Mouse (Mus musculus): ENCODE measurements around the gene Sh3pxd2a.

Sh3pxd2a gene

DNA sequence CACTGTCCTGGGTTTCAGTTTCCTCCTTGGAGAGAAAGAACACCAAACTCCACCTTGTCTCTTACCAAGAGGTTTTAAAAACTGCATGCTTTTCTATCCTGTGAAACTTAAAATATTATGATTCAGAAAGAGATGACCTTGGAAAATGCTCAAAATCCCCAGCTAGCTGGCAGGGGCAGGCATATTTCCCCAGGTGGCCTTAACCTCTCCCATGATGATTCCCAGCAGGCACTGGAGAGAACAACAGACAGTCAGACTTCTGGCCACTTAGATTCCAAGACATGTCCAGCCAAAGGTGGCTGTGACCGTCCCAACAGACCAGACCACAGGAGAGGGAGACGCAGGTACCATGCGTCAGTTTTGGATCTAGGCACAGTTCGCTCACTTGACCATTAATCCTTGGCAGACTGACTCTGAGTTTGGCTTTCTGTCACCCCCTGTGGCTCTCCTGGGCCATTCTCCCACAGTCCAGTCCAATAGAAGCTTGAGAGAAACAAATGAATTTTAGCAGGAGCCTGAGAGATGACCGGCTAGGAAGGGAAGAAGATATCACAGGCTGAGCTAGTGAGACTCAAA, 159.9 kb downstream of the Sh3pxd2a start:
- no peak for DNase-seq

DNA sequence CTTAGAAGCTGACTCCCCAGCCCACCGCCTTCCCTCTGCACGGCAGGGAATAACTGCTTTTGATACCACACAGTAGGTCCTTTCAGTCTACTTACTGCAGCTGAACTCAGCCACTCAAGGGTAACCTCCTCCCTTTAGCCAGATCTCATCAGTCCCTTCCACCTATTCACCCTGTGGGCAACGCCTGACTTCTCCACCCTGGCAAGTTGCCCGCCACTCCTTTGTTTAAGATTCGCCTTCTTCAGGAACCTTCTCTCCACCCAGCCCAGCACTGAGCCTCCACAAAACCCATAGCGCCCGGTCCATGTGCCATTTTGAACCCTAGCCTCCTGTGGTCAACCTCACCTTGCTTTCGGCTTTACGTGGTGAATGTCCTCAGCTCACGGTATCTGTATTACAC, 161.1 kb downstream of the Sh3pxd2a start:
- no peak for DNase-seq

DNA sequence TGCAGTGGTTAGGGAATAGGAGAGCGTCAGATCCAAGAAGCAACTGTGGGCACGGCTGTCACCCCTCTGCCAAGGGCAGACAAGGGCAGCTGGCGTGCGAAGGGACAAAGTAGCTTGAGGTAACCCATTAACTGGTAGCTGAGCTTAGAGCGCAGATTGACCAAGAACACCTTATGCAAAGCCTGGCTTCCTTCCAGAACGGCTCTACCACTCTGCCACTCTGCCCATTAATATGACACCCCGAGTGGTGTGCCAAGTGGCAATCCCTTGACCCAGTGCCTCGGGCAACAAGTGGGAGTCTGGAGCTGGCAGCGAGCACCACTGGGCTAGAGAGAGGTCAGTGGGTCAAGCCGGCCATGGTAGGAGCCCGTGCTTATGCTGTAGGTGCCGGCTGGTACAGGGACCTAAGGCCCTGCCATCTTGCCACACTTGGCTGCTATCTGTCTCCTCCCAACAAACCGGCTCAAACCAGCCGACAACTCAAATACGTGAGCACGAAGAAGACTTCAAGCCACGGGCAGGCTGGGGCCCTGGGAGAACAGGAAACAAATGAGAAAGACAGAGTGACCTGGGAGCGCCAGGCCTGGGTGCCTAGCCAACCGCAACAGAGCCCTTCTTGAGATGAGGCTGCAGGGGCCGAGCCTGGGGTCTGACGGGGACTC, 161.9 kb downstream of the Sh3pxd2a start:
- no peak for DNase-seq

DNA sequence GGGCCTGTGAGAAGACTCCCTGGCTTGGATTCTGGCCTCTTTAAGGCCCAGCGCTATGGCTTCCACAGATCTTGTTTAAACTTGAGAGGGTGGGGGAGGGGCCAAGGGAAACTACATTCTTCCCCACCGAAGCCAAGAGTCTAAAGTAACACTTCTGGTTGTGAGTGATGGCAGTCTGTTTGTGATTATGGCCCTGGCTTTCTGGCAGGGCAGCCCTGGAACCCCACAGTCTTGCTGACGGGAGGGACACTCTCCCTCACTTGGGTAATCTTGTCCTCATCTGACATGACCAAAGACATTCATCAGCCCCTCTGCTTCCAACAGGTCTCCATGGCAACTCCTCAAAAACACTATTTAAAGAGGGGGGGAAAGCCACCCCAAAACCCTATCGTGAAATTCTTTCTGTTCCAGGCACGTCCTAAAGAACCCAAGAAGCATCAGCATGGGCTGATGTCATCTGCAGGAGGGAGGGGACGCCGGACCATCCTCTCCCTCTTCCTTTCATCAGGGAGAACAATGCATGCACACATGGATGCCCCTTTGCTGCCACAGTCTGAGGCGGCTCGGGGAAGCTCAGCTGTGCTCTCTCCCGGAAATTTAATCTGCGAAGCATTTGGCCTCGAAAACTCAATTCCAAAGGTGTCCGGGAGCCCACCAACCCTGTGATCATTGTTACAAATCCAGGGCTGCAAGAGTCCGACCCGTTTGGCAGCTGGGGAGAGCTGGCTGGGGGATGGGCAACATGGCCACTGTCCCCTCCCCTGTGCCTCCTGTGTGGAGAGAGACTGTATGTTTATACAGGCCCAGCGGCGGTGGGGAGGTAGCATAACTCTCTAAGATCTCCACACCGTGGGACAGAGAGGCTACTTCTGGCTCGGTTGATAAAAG, 162.7 kb downstream of the Sh3pxd2a start:
- peak; percentile 42 for DNase-seq

DNA sequence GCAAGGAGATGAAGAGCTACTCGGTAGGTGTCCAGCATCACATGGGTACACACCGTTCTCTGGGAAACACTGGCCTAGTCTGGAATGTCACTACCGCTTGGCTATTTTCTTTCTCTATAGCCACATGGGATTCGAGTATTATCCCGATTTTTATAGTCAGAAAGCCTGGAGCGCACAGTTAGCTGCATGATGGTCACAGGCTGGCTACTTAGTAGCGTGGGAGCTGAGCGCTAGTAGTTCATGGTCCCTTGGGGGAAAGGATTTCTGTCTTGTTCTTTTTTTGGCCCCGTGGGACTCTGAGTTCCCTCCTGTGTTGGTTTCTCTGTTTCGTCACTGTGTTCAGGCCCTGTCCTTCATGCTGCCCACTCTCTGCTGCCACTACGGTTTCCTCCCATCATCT, 166.1 kb downstream of the Sh3pxd2a start:
- DNase-seq = no peak

DNA sequence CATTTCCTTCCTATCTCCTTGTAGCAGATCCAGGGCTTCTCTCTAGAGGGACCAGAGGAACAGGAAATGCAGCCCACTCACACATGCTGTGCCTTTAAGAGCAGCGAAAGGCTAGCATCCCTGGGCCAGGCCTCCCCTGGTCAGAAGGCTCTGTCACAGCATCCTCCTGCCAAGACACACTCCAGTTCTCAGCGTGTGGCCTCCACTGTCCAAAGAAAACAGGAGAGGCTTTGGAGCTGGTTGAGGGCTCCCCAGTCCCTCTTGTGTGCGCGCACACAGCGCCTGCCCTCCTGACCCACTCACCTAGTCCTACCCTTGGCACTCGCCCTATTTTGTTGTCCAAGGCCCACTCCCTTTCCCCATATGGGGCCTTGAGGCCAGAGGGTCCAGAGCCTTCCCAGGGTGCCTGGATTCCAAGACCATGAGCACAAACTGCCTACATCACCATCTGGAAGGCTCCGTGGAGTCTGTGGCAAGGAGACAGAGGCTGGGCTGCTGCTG, 171.7 kb downstream of the Sh3pxd2a start:
- DNase-seq = no peak

DNA sequence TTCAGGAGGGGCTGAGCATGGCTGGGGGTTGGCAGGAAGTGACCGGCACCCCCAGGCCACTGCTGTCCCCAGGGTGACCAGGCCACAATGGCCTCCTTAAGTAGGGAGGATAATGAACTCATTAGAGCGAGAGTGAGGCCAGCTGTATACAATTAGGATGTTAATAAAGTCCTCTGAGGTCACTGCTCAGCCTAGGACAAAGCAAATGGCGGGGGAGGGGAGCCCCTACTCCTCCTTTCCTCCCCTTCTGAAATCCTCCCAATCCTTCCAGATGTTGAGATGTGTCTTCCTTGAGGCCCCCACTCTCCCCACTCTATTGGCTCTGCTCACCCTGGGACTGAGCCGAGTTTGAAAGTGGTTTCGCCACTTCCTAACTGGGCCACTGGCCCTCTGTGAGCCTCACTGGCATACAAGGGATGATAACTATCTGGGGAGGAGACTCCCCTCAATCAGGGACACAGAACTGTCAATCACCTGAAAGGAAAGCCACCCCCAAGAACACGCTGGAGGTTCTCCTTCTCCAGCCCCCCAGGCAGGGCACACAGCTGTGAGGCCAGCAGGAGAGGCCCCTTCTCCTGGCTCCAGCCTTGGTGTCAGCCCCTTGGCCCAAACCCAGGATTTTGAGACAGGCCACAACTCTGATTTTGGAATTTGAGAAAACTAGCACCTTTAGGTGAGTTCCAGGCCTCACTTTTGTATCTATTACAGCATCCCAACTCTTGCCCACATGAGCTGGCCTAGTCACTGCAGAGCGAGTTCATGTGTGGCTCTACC, 172.7 kb downstream of the Sh3pxd2a start:
- no peak for DNase-seq

DNA sequence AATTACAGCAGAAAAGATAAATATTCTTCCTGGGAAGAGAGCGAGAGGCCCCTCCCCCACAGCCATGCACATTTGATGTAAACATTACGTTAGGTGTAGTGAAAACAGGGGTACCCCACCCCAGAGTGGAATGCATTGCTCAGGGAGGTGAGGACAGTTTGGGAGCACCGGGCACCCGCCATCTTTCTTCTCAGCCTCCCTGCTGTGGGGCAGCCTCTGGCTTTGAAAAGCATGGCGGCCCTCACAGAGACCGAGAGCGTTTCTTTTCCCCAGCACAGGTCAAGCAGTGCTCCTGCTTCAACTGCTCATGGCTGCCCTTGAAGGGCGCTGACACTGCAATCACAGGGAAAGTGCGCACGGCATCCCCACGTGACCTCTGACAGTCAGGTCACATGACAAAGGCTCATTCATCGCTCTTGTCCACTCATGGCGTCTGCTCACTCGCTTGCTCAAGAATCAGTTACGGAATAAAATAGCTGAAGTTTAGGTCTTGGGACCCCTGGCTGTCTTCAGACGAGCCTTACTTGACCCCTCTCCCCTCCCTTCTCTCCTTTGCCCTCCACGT, 177.2 kb downstream of the Sh3pxd2a start:
- no peak for DNase-seq

DNA sequence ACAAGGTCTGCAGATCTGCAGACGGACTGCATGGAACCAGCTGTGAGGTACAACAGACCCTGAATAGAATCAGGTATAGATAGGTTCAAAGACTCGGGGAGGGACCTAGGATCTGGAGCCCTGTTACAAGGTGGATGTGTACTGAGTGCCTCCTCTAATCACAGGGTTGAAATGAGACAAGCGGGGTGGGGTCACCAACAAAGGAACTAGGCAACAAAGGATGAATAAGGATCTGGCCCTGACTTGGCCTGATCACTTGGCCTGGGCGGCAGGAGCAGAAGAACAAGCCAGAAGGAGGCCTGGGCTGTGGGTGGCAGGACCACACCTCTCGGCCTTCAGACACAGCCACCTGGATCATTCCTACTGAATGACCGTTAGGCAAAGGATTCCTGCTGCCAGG, 178.6 kb downstream of the Sh3pxd2a start:
- no peak for DNase-seq

DNA sequence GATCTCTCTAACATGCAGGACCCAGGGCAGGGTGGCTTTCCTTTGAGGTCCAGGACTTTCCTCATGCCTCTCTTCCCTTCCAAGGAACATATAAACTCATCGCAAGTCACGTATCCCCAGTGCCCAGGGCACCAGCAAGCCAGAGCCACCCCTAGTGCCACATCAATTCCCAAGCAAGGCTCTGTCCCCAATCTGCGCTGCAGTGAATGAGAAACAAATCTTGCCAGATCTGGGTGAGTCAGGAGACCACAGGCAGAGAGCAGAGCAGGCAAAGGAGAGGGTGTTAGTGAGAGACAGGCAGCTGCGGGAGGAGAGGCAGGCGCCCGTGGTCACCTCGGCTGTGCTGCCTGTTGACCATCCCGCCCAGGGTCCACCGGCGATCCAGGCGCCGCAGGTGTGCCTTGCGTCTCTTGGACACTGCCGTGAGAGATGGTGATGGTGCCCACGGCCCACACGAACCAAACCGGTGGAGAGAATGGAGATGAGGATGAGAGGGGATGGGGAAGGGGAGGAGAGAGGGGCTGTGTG, 181.4 kb downstream of the Sh3pxd2a start:
- no peak for DNase-seq

DNA sequence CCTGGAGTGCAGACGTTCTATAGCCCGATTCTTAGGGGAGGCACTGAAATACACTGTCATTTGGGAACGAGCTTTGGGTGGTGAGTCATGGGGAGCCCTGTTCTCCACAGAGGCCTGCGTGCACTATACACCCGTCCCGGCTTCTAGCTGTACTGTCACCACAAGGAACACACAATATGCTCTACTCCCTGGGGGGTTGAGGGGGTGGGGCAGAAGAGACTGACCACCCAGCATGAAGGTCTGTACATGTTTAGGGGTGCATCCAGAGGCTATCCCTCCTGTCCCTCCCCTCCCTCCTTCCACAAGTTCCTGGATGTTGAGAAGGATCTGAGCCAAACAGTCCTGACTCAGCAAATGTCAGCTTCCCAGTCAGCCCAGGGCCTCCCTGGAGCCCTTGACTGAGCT, 182.1 kb downstream of the Sh3pxd2a start:
- DNase-seq = no peak

DNA sequence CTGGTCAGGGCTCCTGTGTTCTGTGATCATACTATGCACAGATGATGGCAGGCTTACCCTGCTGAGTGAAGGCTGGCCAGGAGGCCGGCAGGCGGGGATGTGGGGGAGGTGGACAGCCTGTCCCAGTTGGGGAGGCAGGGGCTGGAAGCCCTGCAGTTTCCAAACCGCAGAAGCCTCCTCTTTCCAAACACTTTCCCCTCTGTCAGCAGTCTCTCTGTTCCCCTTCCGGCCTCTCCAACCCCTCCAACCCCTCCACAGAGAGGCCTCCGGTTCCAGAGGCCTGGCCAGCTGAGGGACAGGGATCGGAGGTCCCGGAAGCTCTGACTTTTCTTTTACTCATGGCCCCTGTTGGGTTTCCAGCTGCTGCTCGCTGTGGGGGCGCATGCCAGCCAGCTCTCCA, 183.3 kb downstream of the Sh3pxd2a start:
- no peak for DNase-seq

DNA sequence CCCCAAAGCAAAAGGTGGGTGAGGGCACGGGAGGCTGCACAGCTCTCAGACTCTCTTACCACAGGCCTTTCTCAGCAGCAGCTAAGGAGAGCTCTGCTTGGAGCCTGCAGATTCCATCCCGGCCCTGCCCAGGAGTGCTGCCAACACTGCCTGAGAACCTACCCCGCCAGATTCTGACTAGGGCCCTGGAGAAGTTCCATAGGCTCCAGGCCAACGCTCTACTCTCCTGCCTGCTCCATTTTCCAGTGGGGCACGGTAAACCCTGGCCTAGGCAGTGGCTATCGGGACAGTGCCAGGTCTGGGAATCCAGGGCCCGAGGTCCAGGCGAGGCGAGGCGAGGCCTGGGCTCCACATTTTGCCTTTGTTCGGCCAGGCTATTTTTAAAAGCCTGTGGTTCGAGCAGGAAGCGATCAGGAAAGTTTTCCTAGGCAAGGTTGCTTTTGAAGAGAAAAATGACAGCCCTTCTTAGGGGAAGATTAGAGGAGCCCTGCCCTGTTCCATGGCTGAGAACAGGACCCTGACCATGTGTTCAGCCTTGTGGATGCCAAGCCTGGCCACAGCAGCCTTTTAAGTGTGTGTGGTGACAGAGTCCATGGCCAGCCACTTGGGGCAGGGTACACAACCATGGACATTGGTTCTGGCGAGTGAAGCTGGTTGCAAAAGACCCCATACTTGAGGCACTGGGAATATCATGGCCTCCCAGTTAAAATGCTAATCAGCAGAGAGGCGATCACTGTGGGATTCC, 184.2 kb downstream of the Sh3pxd2a start:
- DNase-seq = peak; percentile 85

DNA sequence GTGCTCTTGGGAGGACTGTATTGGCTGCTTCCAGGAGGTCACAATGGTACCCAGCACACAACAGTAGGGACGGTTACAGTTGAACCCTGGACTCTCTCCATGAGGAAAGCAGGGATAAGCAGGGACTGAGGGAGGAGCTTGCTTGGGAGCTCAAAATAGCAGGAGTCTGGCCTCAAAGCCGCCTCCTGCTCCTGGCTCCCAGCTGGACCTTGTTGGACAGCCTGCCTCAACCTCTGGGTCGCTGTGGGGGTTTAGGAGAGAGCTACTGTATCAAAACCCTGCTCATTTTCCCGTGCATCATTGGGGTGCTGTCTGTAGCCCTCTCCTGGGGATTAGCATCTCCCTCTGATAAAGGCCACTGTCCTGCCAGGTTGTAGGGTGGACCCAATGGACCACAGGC, 184.8 kb downstream of the Sh3pxd2a start:
- DNase-seq = no peak

DNA sequence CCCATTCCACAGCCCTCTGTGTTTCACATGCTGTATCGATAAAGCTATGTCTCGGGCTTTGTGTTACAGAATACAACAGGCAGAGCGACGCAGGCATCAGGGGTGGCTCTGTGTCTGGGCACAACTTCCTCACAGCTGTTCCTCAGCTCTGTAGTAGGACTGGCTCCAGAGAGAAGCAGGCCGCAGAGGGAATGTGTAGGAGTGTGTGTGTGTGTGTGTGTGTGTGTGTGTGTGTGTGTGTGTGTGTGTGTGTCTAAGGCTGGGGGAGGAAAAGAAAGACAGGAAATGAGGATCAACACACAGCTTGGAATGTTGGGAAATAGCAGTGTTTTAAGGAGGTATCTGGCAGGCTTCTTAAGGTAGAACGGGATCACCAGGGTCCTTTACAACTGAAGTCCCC, 187.5 kb downstream of the Sh3pxd2a start:
- no peak for DNase-seq

DNA sequence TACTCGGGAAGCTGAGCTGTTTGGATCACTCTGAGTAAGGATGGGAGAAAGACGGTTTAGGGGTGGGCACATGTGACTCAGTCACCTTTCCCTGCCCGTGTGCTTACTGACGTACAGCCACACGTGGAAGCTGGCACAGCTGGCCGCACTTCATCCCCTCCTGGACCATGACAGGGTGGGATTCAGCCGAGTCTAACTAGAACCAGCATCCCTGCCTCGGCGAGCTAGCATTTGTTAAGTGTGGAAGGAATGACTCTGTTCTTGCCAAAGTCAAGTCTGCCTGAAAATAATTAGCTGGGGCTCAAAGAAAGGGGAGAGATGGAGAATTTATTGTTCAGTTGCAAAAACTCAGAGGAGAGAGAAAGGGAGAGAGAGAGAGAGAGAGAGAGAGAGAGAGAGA, 193.7 kb downstream of the Sh3pxd2a start:
- DNase-seq = no peak

DNA sequence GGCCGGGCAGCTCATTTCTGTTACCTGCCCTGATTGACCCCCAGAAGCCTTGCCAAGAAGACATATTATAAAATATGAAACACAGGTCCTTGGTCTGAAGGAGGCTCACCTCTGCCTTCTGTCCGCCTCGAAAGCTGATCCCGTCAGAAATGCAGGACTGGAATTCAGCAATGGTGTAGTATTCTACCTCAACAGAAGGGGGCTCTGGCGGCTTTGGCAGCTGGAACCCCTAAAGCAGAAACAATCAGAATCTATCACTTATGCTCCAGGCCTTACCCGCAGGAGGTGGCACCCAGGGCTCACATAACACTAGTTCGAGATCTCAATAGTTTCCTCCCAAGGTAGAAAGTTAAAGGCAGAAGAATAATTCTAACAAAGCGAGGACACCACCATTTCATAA, 194.5 kb downstream of the Sh3pxd2a start:
- no peak for DNase-seq

DNA sequence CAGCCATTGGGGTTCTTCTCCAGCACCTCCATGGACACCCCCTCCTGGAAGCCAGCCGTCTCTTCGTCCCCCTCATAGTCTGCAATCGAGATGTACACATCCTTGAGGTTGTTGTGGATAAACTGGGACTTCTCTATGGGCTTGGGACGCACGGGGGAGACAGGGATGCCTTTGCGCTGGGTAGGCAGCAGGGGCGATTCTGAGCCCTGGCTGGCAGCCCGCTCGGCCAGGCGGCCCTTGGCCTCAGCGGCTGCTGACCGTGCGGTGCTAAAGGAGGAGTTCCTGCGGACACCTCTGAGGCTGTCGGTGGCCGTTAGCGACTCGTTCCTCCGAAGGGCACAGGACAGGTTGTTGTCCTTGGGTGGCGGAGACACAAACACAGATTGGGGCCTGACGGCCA, 197.1 kb downstream of the Sh3pxd2a start:
- no peak for DNase-seq

DNA sequence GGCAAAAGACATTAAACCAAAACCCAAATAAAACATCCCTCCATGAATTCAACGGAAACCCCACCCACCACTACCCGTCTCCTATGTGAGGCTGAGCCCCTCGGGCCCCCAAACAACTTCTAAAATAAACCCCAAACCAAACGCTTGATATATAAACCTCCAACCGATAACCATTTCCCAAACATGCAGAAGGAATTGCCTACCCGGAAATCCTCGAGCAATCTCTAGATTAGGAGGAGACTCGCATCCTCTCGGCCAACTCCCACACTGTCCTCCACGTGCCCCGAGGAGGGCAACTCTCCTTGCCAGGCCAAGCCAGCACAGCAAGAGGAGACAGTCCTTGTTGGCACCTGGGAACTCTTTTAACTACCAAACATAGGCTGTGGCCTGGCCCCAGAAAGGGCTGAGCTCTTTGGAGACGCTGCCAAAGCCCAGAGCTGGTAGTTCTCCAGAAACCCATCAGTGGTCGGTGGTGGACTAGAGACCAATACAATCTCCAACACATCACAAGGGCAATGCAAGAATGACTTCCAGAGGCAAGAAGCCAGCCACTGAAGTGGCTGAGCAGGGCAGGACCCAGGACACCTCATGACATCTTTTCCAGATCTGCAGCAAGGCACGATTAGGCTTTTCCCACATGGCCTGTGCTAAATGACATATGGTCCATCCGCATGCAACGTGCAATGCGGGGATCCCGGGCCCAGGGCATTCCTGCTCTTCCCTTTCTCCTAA, 198.0 kb downstream of the Sh3pxd2a start:
- DNase-seq = no peak

DNA sequence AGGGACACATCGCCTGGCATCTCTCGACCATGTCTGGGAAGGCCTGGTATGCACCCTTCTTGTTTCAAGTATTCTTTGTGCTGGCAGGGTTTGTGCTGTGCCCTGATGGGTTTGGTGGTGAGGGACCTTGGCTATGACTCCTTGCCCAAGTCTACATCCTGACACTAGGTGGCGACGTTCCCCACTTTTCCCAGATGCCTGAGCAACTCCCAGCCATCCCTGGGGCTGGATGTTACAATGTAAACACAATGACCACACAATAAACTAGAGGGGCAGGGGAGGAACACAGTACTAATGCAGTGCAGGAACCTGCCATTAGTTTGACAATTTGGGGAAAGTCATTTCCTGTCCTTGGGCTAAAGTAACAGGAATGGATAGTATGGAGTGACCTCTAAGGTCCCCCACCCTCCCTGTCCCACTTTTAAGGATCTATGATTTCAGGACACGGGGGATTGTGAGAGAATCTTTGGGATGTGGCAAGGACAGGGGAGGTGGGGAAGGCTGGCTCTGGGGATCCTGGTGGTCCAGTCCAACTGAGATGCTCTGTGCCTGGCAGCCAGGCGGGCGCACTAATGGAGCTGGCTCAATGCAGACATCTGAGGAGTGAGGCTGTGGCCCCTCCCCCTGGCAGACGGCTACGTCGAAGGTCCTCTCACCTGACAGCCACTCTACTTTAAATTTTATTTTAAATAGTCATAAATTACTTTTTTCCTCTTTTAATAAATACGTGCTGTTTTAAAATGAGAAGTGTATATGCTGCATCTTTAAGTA, 199.7 kb downstream of the Sh3pxd2a start:
- peak; percentile 73 for DNase-seq
